Comparison of ENCODE assay signal across 12 mouse cellular contexts in the genomic region with DNA sequence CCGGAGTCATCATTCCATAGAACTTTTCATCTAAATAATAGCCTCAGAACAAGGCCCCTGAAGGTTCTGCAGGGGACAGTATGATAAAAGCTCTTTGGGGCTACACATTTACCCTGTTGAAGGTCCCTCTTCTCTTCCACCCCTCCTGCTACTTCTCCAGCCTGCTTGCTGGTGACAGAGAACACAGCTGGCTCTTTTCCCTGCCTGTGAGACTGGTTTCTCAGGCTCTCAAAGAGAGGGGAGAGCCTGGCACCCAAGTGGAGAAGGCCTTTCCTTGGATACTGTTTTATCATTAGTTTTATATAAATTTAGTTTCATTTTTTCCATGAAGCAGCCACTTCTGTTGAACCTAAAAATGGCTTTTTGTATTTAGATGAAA. TPM values are rescaled to one million over a fixed set of nuclear protein-coding genes. Genes with fewer than 3 reads are reported as not detected.
DNase-seq lines count a peak whose midpoint lies in the region; ATAC-seq and TF ChIP-seq lines count a peak whose summit lies in the region.
"Had no signal": no experiment of that assay in that cellular context is flagged by ENCODE, and none has a peak within 500 bp of the region (broad histone marks: within the 10 kb centered on the region; RNA-seq: fewer than 3 reads in every experiment).

No protein-coding gene starts in this region.

- no peak for ATAC-seq in heart, embryonic 11.5 days (replicated peaks; ENCODE audit: insufficient number of reproducible peaks, low FRiP score, low TSS enrichment)
- ATAC-seq in neural tube, embryonic 11.5 days (ENCODE audit: insufficient read depth, low FRiP score, low TSS enrichment), result no peak
- no peak for ATAC-seq in limb, embryonic 14.5 days (ENCODE audit: low FRiP score, low read depth)

- no peaks in the 10 kb centered on the region for H3K27me3 ChIP-seq in heart, embryonic 11.5 days (ENCODE audit: control insufficient read depth, insufficient read depth, low read length)
- no peaks in the 10 kb centered on the region for H3K27me3 ChIP-seq in neural tube, embryonic 11.5 days (ENCODE audit: control insufficient read depth, insufficient read depth, low read length)
- no peaks in the 10 kb centered on the region for H3K27me3 ChIP-seq in limb, embryonic 14.5 days (ENCODE audit: control insufficient read depth, insufficient read depth, low read length)

- no peaks in the 10 kb centered on the region for H3K9me3 ChIP-seq in heart, embryonic 11.5 days (replicated peaks; ENCODE audit: control insufficient read depth, low read length)
- H3K9me3 ChIP-seq in neural tube, embryonic 11.5 days (ENCODE audit: control insufficient read depth, low read length), result no peaks in the 10 kb centered on the region
- no peaks in the 10 kb centered on the region for H3K9me3 ChIP-seq in limb, embryonic 14.5 days (ENCODE audit: control insufficient read depth, low read length)

- TF ChIP-seq POLR2A in limb, embryonic 14.5 days (IDR thresholded peaks at IDR 0.05; ENCODE audit: borderline replicate concordance, extremely low read depth, insufficient read depth, insufficient read length), result no peak

- H3K4me2 ChIP-seq in heart, embryonic 11.5 days, result no peak overlapping the region
- H3K4me2 ChIP-seq in neural tube, embryonic 11.5 days (ENCODE audit: low read depth), result no peak overlapping the region
- H3K4me2 ChIP-seq in limb, embryonic 14.5 days (replicated peaks; ENCODE audit: low read depth, low read length, severe bottlenecking), result no peak overlapping the region

- peaks cover 17% of the 10 kb centered on the region for H3K4me1 ChIP-seq in heart, embryonic 11.5 days (ENCODE audit: control insufficient read depth, insufficient read depth, low read length)
- H3K4me1 ChIP-seq in neural tube, embryonic 11.5 days (ENCODE audit: control insufficient read depth, insufficient read depth, low read length), result peaks cover 3% of the 10 kb centered on the region; the same call in 1 of the 2 replicates
- H3K4me1 ChIP-seq in limb, embryonic 14.5 days (ENCODE audit: control insufficient read depth, insufficient read depth, low read length), result peaks cover 9% of the 10 kb centered on the region; the same call in 1 of the 2 replicates

- 81% methylated on average over 1 of the region's 1 CpGs for WGBS in heart, embryonic 11.5 days (ENCODE audit: insufficient replicate concordance)
- WGBS in neural tube, embryonic 11.5 days, result 73% methylated on average over 1 of the region's 1 CpGs
- 88% methylated on average over 1 of the region's 1 CpGs for WGBS in limb, embryonic 14.5 days

- no peak overlapping the region for H3K4me3 ChIP-seq in heart, embryonic 11.5 days (ENCODE audit: low read depth, low read length)
- H3K4me3 ChIP-seq in neural tube, embryonic 11.5 days (ENCODE audit: low read depth, low read length), result no peak overlapping the region
- no peak overlapping the region for H3K4me3 ChIP-seq in limb, embryonic 14.5 days (replicated peaks; ENCODE audit: low read length)

- intact Hi-C loops in heart, postnatal 14 days (cut with DNase I), result loop anchor here (2.0 to 10.0 kb wide), 3 partner anchors 55 to 317 kb away; no protein-coding TSS in a partner anchor

- H3K36me3 ChIP-seq in heart, embryonic 11.5 days (ENCODE audit: control insufficient read depth, insufficient read depth, low read length), result 0 out of 2 replicates have a peak, but pooled peaks cover 3% of the 10 kb centered on the region
- H3K36me3 ChIP-seq in neural tube, embryonic 11.5 days (ENCODE audit: control insufficient read depth, insufficient read depth, low read length), result no peaks in the 10 kb centered on the region; the same call in none of the 2 replicates
- peaks cover 29% of the 10 kb centered on the region for H3K36me3 ChIP-seq in limb, embryonic 14.5 days (ENCODE audit: control insufficient read depth, insufficient read depth, low read length)

- peak overlapping the region; percentile 52 for H3K9ac ChIP-seq in heart, embryonic 11.5 days (ENCODE audit: low read depth, low read length)
- H3K9ac ChIP-seq in neural tube, embryonic 11.5 days (ENCODE audit: low read length), result peak overlapping the region; percentile 63
- H3K9ac ChIP-seq in limb, embryonic 14.5 days (ENCODE audit: low read depth, low read length, severe bottlenecking), result peak overlapping the region; percentile 25; the same call in 1 of the 2 replicates

- DNase-seq in heart, postnatal 14 days, result no peak
- DNase-seq in neural tube, embryonic 11.5 days (ENCODE audit: low spot score), result no peak
- DNase-seq in neural tube, embryonic 10.5 days (ENCODE audit: extremely low spot score, low spot score), result no peak
- DNase-seq in limb, embryonic 14.5 days (ENCODE audit: low spot score), result no peak
- DNase-seq in adrenal gland, postnatal 10 days, result no peak
- DNase-seq in layer of hippocampus, postnatal 25 days (ENCODE audit: extremely low spot score in 1 of 2, low spot score in 1 of 2), result no peak
- DNase-seq in layer of hippocampus, postnatal 10 days (ENCODE audit: low spot score in 2 of 2), result no peak
- DNase-seq: cerebellum, adult 9-11 months; gastrocnemius, postnatal 14 days; spleen, adult 18-20 months had no signal

- no peak overlapping the region for H3K27ac ChIP-seq in heart, embryonic 11.5 days (ENCODE audit: low read depth, low read length)
- peak overlapping the region; percentile 42; the same call in 1 of the 2 replicates for H3K27ac ChIP-seq in neural tube, embryonic 11.5 days (ENCODE audit: low read depth, low read length)
- no peak overlapping the region for H3K27ac ChIP-seq in limb, embryonic 14.5 days (replicated peaks; ENCODE audit: low read depth, low read length)

RNA-seq across cellular contexts. Expression of gene Hs1bp3, which starts 14.4 kb away (rescaled TPM):
- polyA plus RNA-seq in heart, embryonic 11.5 days (2014; fragmentation: Nextera tagmentation; extraction: Ambion mirVana), result 9.8 and 12.7 TPM in 2 replicates
- total RNA-seq in heart, postnatal 14 days (2021), result 10 to 100 TPM; 11.9 to 12.9 TPM
- polyA plus RNA-seq in neural tube, embryonic 11.5 days (2014; fragmentation: Nextera tagmentation; extraction: Ambion mirVana), result 8.6 and 11.2 TPM in 2 replicates
- 16.7 and 24.9 TPM in 2 replicates for polyA plus RNA-seq in limb, embryonic 14.5 days (2012; rRNA removed)
- polyA plus RNA-seq in limb, embryonic 14.5 days (2014; fragmentation: Nextera tagmentation; extraction: Ambion mirVana), result 12.6 and 13.6 TPM in 2 replicates
- 10 to 100 TPM; 11.0 to 16.9 TPM for total RNA-seq in adrenal gland, postnatal 10 days (2021)
- 10 to 100 TPM; 11.1 to 11.3 TPM for total RNA-seq in layer of hippocampus, postnatal 25 days (2021)
- total RNA-seq in layer of hippocampus, postnatal 10 days (2021), result 10 to 100 TPM; 10.5 to 12.0 TPM

RNA-seq across cellular contexts. Expression of gene Gdf7, which starts 25.9 kb away (rescaled TPM):
- polyA plus RNA-seq in heart, embryonic 11.5 days (2014; fragmentation: Nextera tagmentation; extraction: Ambion mirVana), result 0.14 TPM in 1 of 2 replicates, not detected in the other
- under 1 TPM; 0.41 to 0.65 TPM for total RNA-seq in heart, postnatal 14 days (2021)
- polyA plus RNA-seq in neural tube, embryonic 11.5 days (2014; fragmentation: Nextera tagmentation; extraction: Ambion mirVana), result 0.28 and 0.37 TPM in 2 replicates
- 0.62 and 0.81 TPM in 2 replicates for polyA plus RNA-seq in limb, embryonic 14.5 days (2012; rRNA removed)
- 0.34 and 0.51 TPM in 2 replicates for polyA plus RNA-seq in limb, embryonic 14.5 days (2014; fragmentation: Nextera tagmentation; extraction: Ambion mirVana)
- under 1 TPM in 1 of 2 experiments, not detected in 1; 0.18 TPM for total RNA-seq in adrenal gland, postnatal 10 days (2021)
- not detected for total RNA-seq in layer of hippocampus, postnatal 25 days (2021)
- total RNA-seq in layer of hippocampus, postnatal 10 days (2021), result not detected
- total RNA-seq: gastrocnemius, postnatal 14 days; monocyte, adult 5-6 weeks had no signal
